Mouse (Mus musculus) stomach, embryonic 16.5 days (tissue): ENCODE results near the gene Timm8a1. TPM values are rescaled to one million over a fixed set of nuclear protein-coding genes. Genes with fewer than 3 reads are reported as not detected.

Source experiments
- ATAC-seq: fragments of 200-750 bp; cut with Nextera tagmentation; 2 replicates; pipeline ENCODE4 v1.8.0; 2017; ENCODE audit warnings: moderate number of reproducible peaks, moderate TSS enrichment; ENCODE audit not compliant: insufficient read depth, low FRiP score
- H3K27ac ChIP-seq: fragments of 300-500 bp; sonication (generic); 2 replicates; pipeline ENCODE4 v1.5.1; 2014; ENCODE audit warnings: low read length
- H3K27me3 ChIP-seq: fragments of 300-500 bp; sonication (generic); 2 replicates; pipeline ENCODE4 v1.6.1; 2014; ENCODE audit warnings: low read length, control low read depth, mixed read lengths; ENCODE audit not compliant: control insufficient read depth, insufficient read depth
- H3K36me3 ChIP-seq: fragments of 300-500 bp; sonication (generic); 2 replicates; pipeline ENCODE4 v1.6.1; 2014; ENCODE audit warnings: low read length; ENCODE audit not compliant: control insufficient read depth, insufficient read depth
- H3K4me1 ChIP-seq: fragments of 300-500 bp; sonication (generic); 2 replicates; pipeline ENCODE4 v1.6.1; 2014; ENCODE audit warnings: low read length, control low read depth, mixed read lengths; ENCODE audit not compliant: control insufficient read depth, insufficient read depth
- H3K4me2 ChIP-seq: fragments of 300-500 bp; sonication (generic); 2 replicates; pipeline ENCODE4 v1.6.1; 2014; ENCODE audit warnings: low read depth, low read length, mixed read lengths
- H3K4me3 ChIP-seq: fragments of 300-500 bp; sonication (generic); replicated peaks from 2 replicates; pipeline ENCODE4 v1.5.1; 2014; ENCODE audit warnings: mild to moderate bottlenecking, low read length
- H3K9ac ChIP-seq: fragments of 300-500 bp; sonication (generic); 2 replicates; pipeline ENCODE4 v1.6.1; 2014; ENCODE audit warnings: low read length
- H3K9me3 ChIP-seq: fragments of 300-500 bp; sonication (generic); replicated peaks from 2 replicates; pipeline ENCODE4 v1.6.1; 2016; ENCODE audit warnings: low read length, control low read depth; ENCODE audit not compliant: control insufficient read depth
- WGBS: fragments of 180-500 bp; shearing (Covaris S2); extraction: QIAGEN DNeasy Blood & Tissue Kit; methylation state at CpG from one replicate; pipeline ENCODE4 v1.1.7; 2014; 5-methylcytosine and 5-hydroxymethylcytosine counted together
- polyA plus RNA-seq: library from polyadenylated mRNA; unstranded; fragments of >200 nt; fragmentation: Nextera tagmentation; extraction: Ambion mirVana; gene quantifications from 2 replicates; pipeline ENCODE4 v1.2.1, GENCODE M21; 2015

Timm8a1 gene
- 84.0 and 87.3 TPM in 2 replicates for polyA plus RNA-seq

DNA sequence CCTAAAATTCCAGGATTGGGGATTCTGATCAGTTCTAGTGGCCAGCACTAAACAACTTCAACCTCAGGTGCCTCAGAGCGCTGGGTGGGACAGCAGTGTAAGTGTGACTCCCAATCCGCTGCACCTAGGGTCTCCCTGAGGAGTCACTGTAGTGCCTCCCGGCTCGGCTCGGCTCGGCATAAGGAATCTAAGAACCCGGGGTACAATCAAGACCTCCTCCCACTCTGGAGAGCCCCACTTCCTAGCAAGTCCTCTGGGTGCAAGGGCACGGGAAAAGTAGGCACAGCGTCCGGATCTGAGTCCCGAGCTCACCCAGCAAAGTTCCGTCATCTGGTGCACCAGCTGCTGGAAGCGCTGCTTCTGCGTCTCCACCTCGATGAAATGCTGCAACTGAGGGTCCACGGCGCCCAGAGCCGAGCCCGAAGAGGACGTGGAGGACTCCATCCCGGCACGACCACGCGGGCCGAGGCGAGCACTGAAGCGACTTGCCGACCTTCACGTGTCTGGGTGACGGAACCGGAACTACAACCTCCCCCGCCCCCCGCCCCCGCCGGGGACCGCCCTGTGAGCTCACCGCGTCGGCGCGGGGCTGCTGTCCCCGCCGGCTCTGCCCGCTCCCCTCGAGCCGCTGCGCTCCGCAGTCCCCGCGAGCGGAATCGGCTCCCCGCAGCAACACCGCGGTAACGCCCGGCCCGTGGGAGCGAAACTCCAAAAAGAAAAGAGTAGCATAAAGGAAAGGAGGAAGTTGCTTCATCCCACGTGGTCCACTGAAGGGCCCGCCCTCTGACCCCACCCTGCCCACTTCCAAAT, at the start of gene Timm8a1:
Gene Timm8a1 (minus strand): TSS at position 721 of the 810 bp plus-strand sequence.
- Histone ChIP-seq H3K9ac (peak within 1 kb of the TSS; percentile 73), H3K9me3 (no peaks in the 10 kb centered on the region), H3K27ac (peak within 1 kb of the TSS; percentile 92), H3K27me3 (no peaks in the 10 kb centered on the region), H3K4me2 (peak within 1 kb of the TSS; percentile 54), H3K4me1 (no peaks in the 10 kb centered on the region), H3K36me3 (no peaks in the 10 kb centered on the region), H3K4me3 (peak within 1 kb of the TSS; percentile 58)
- 12% methylated on average over 36 of the region's 61 CpGs for WGBS
- peak; percentile 91 for ATAC-seq

DNA sequence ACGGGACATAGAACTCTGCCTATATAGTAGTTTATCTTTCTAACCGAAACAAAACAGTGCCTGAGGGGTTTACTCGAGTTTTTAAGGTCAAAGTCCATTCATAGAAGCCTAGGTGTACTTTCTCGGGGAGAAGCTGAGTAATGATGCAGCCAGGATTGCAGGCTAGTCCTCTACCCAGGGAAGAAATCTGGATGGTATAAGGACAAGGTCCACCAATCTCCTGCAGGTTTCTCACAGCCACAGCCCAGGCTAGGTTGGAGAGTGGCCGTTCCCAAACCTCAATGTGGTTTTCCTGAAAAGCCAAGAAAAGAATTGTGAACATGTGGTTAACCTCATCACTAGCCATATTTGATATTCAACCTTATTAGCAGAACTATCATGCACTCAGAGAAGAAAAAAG, 48.2 kb upstream of the Timm8a1 start:
- ATAC-seq = no peak
- Histone ChIP-seq H3K36me3 (no peaks in the 10 kb centered on the region), H3K27me3 (no peaks in the 10 kb centered on the region), H3K9ac (no peak overlapping the region), H3K27ac (no peak overlapping the region), H3K4me2 (no peak overlapping the region), H3K9me3 (no peaks in the 10 kb centered on the region), H3K4me3 (no peak overlapping the region), H3K4me1 (no peaks in the 10 kb centered on the region)
- 43% methylated on average over 5 of the region's 5 CpGs for WGBS

DNA sequence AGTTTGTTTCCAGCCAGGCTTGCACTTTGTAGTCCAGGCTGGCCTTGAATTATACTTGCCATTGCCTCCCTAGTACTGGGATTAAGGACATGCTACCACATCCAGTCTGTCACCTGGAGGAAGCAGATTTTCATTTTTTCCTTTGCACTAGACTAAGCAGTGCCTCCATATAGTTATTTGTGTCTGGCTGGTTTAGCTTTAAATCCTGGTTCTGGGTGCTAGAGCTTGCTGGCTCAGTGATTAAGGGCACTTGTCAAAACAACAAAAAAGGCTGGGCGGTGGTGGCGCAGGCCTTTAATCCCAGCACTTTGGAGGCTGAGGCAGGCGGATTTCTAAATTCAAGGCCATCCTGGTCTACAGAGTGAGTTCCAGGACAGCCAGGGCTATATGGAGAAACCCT, 47.3 kb upstream of the Timm8a1 start:
- Histone ChIP-seq H3K9me3 (no peaks in the 10 kb centered on the region), H3K4me1 (no peaks in the 10 kb centered on the region), H3K27me3 (no peaks in the 10 kb centered on the region), H3K36me3 (no peaks in the 10 kb centered on the region), H3K27ac (no peak overlapping the region), H3K4me3 (no peak overlapping the region), H3K4me2 (no peak overlapping the region), H3K9ac (no peak overlapping the region)
- WGBS = 78% methylated on average over 3 of the region's 3 CpGs
- no peak for ATAC-seq

DNA sequence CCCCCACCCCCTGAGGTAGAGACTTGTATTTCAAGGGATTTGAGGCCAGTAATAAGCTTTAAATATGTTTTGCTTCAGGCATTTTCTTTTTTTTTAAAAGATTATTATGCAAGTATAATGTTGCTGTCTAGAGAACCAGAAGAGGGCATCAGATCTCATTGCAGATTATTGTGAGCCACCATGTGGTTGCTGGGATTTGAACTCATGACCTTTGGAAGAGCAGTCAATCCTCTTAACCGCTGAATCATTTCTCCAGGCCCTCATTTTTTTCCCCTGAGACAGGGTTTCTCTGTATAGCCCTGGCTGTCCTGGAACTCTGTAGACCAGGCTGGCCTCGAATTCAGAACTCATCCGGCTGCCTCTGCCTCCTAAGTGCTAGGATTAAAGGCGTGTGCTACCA, 46.6 kb upstream of the Timm8a1 start:
- no peaks in the 10 kb centered on the region for H3K4me1 ChIP-seq
- no peak for ATAC-seq
- H3K27me3 ChIP-seq = no peaks in the 10 kb centered on the region
- no peak overlapping the region for H3K9ac ChIP-seq
- no peak overlapping the region for H3K4me3 ChIP-seq
- no peak overlapping the region for H3K4me2 ChIP-seq
- WGBS = 76% methylated on average over 4 of the region's 4 CpGs
- no peaks in the 10 kb centered on the region for H3K9me3 ChIP-seq
- no peaks in the 10 kb centered on the region for H3K36me3 ChIP-seq
- no peak overlapping the region for H3K27ac ChIP-seq

DNA sequence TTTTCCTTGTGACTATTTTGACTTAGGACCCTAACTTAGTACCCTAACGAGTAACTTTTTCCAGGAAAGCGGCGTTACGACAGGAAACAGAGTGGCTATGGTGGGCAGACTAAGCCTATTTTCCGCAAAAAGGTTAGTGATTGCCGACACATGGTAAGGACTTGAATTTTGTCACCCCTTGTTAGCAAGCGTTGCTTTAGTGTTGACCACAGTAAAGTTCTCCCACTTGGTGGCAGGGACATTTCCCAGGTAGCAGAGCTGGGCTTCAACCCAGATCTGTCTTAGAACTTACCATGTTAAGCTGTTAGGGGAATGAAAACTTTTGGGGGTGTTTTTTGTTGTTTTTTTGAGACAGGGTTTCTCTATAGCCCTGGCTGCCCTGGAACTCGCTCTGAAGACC, 44.8 kb upstream of the Timm8a1 start:
- Histone ChIP-seq H3K27ac (no peak overlapping the region), H3K4me3 (peak overlapping the region; percentile 57), H3K4me1 (no peaks in the 10 kb centered on the region), H3K9ac (peak overlapping the region; percentile 77), H3K36me3 (no peaks in the 10 kb centered on the region), H3K4me2 (peak overlapping the region; percentile 65), H3K27me3 (no peaks in the 10 kb centered on the region), H3K9me3 (no peaks in the 10 kb centered on the region)
- no peak for ATAC-seq
- 26% methylated on average over 8 of the region's 8 CpGs for WGBS

DNA sequence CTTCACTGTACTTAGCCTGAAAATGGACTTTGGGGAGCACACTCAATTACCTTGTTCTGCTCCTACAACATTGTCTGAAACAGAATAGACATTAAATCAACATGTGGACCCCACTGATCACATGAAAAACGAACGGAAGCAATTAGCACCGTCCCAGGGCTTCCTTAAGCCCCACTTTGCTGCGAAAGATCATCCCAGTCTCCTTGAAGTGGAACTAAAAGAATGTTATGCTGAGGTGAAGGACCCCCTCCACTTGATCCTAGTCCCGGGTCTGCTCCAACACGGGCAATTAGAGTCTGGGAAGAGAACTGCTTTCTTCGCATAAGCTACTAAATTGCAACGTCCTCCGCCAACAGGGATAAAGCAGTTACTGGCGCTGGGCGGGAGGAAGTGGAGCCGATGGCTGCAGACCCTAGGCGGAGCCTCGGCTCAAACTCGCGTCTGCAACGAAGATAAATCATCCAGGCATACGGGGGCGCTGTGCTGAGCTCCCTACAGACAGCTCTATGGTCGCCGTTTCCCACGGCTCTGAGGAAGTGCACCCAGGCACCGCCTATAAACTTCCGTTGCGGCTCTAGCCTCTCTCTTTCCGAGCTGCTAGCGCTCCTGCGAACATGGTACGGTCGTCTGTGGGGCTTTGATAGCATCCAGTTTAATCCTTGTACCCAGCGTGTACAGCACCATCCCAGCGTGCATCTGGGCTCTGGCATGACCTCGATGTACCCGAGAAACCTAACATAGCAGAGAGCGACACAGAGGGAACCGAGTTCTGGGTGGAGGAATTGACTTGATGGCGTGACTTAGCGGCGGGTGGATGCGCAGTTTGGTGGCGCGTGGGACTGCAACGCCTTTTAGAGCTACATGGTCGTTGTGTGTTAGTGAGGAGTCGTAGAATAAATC, 43.7 kb upstream of the Timm8a1 start, which contains the start of gene Rpl36a:
Gene Rpl36a (plus strand): TSS at position 552 of the 900 bp plus-strand sequence.
- peak; percentile 96 for ATAC-seq
- Histone ChIP-seq H3K9ac (peak within 1 kb of the TSS; percentile 77), H3K36me3 (no peaks in the 10 kb centered on the region), H3K27ac (peak within 1 kb of the TSS; percentile 85), H3K4me2 (peak within 1 kb of the TSS; percentile 65), H3K9me3 (no peaks in the 10 kb centered on the region), H3K4me3 (peak within 1 kb of the TSS; percentile 57), H3K27me3 (no peaks in the 10 kb centered on the region), H3K4me1 (no peaks in the 10 kb centered on the region)
- WGBS = 12% methylated on average over 45 of the region's 45 CpGs

DNA sequence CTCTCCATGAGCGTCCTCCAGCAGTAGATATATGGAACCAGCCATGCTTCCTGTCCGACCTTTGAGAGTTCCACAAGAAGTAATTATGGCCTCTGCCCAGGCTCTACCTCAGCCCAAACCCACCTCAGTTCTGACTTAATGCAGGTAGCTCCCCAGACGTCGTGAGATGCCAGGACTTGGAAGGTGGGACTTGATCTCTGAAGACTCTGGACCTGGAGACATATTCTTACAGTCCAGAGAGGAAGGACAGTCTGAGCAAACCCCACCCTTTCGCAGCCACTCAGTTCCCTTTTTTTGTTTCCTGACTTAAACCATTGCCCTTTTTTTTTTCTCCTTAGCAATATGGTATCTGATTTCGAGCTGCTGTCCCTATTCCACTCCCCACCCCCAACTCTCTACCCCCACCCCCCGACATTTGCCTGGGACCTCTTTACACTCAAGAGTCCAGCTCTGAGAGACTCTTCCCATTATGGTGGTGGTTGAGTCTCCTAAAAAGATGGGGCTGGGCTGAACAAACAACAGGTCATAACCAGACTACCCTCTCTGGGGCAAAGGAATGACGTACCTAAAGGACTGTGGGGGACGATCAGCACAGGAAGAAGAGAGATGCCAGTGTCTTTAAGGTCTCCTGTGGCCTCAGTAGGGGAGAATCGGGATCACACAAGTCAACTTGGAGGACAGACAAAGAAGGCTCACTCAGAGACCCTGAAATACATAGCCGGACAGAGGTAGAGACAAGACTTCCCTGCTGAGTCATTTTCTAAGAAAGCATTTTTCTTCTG, 41.4 kb upstream of the Timm8a1 start, which contains the start of gene Btk:
Gene Btk (minus strand): TSS at position 683 of the 782 bp plus-strand sequence.
- Histone ChIP-seq H3K36me3 (no peaks in the 10 kb centered on the region), H3K9me3 (no peaks in the 10 kb centered on the region), H3K27ac (no peak within 1 kb of the TSS), H3K4me2 (no peak within 1 kb of the TSS), H3K4me1 (no peaks in the 10 kb centered on the region), H3K27me3 (no peaks in the 10 kb centered on the region), H3K4me3 (no peak within 1 kb of the TSS), H3K9ac (no peak within 1 kb of the TSS)
- 82% methylated on average over 11 of the region's 11 CpGs for WGBS
- ATAC-seq = no peak

DNA sequence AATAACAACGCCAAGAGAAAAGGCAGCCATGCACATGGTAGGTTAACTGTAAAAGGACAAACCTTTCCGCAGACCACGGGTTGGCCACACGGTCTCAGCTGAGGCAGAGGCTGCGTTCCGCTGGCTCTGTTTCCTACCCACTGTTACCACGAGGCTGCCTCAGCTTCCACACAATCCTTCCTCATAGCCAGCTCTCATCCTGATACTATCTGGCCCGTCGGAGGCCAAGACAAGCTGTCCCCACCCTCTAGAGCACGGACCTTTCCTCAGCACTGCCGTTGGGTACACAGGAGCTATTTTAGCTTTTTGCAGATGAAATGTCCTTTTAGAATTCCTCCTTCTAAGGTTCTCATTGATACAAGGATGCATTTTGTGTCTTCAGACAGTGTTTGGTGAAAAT, 40.6 kb upstream of the Timm8a1 start:
- 72% methylated on average over 11 of the region's 11 CpGs for WGBS
- H3K4me2 ChIP-seq = no peak overlapping the region
- H3K4me1 ChIP-seq = no peaks in the 10 kb centered on the region
- no peak for ATAC-seq
- H3K4me3 ChIP-seq = no peak overlapping the region
- no peak overlapping the region for H3K9ac ChIP-seq
- no peak overlapping the region for H3K27ac ChIP-seq
- no peaks in the 10 kb centered on the region for H3K9me3 ChIP-seq
- no peaks in the 10 kb centered on the region for H3K27me3 ChIP-seq
- H3K36me3 ChIP-seq = no peaks in the 10 kb centered on the region
